23 mouse cellular contexts compared by ENCODE assay signal in genomic region chr11:44636241-44636640, GRCm38 (mm10).
"Had no signal": no experiment of that assay in that cellular context is flagged by ENCODE, and none has a peak within 500 bp of the region (broad histone marks: within the 10 kb centered on the region; RNA-seq: fewer than 3 reads in every experiment).

No protein-coding gene starts in this region.

- H3K9me3 ChIP-seq: heart, embryonic 10.5 days; heart, embryonic 12.5 days; hindbrain, embryonic 15.5 days; intestine, embryonic 15.5 days; limb, embryonic 10.5 days; limb, embryonic 12.5 days; liver, embryonic 13.5 days; liver, embryonic 15.5 days had no signal

- ATAC-seq: inflammation-experienced regulatory T-cells, adult 6 months; intestine, embryonic 15.5 days; intestine, postnatal 0 days had no signal

- H3K9ac ChIP-seq: heart, embryonic 12.5 days; hindbrain, embryonic 15.5 days; intestine, embryonic 15.5 days; limb, embryonic 12.5 days; liver, embryonic 13.5 days; liver, embryonic 15.5 days had no signal

- DNase-seq: gastrocnemius, postnatal 14 days; gastrocnemius, postnatal 36 days; heart, adult 18-20 months; heart, postnatal 10 days; kidney, adult 18-20 months; kidney, adult 8-10 months; kidney, postnatal 10 days; kidney, postnatal 25 days; kidney, postnatal 4 days; liver; liver, embryonic 13.5 days had no signal

- H3K36me3 ChIP-seq: heart, embryonic 10.5 days; heart, embryonic 12.5 days; hindbrain, embryonic 15.5 days; intestine, embryonic 15.5 days; liver, embryonic 13.5 days; liver, embryonic 15.5 days had no signal

- H3K27me3 ChIP-seq: heart, embryonic 12.5 days; hindbrain, embryonic 15.5 days; intestine, embryonic 15.5 days; limb, embryonic 12.5 days; liver, embryonic 13.5 days; liver, embryonic 15.5 days had no signal

- H3K27ac ChIP-seq: heart, embryonic 10.5 days; hindbrain, embryonic 15.5 days; intestine, embryonic 15.5 days; layer of hippocampus, adult 2 months; left cerebral cortex, adult 2 months; limb, embryonic 10.5 days; limb, embryonic 12.5 days; liver, embryonic 13.5 days; liver, embryonic 15.5 days had no signal

- H3K4me1 ChIP-seq: intestine, embryonic 15.5 days; liver, embryonic 13.5 days; liver, embryonic 15.5 days had no signal

- H3K4me2 ChIP-seq: heart, embryonic 12.5 days; hindbrain, embryonic 15.5 days; intestine, embryonic 15.5 days; limb, embryonic 12.5 days; liver, embryonic 11.5 days; liver, embryonic 13.5 days; liver, embryonic 15.5 days had no signal

- H3K4me3 ChIP-seq: heart, embryonic 10.5 days; heart, embryonic 12.5 days; hindbrain, embryonic 15.5 days; intestine, embryonic 15.5 days; layer of hippocampus, adult 2 months; left cerebral cortex, adult 2 months; limb, embryonic 10.5 days; limb, embryonic 12.5 days; liver, embryonic 13.5 days; liver, embryonic 15.5 days had no signal
